Mouse (Mus musculus) G1E (cell line): ENCODE results near the gene Htatip2. TPM values are rescaled to one million over a fixed set of nuclear protein-coding genes. Genes with fewer than 3 reads are reported as not detected.

Experiments
- ATAC-seq: 2 replicates; pipeline ENCODE4 v1.8.0; 2016; ENCODE audit warnings: mild to moderate bottlenecking; ENCODE audit not compliant: insufficient number of reproducible peaks, poor library complexity, low FRiP score, severe bottlenecking; ENCODE audit errors: extremely low read depth
- DNase-seq: peaks from one replicate; pipeline ENCODE4 v3.0.0; 2012; ENCODE audit warnings: low spot score
- H3K27me3 ChIP-seq: 2 replicates; pipeline ENCODE4 v1.6.1; 2012; ENCODE audit warnings: mild to moderate bottlenecking, low read length, inconsistent platforms; ENCODE audit not compliant: insufficient read depth
- H3K36me3 ChIP-seq: replicated peaks from 2 replicates; pipeline ENCODE3; 2012; ENCODE audit warnings: mild to moderate bottlenecking, inconsistent platforms
- H3K4me1 ChIP-seq: 2 replicates; pipeline ENCODE4 v1.6.1; 2012; ENCODE audit warnings: low read depth, low read length, inconsistent platforms, mixed read lengths; ENCODE audit not compliant: insufficient read depth
- H3K4me3 ChIP-seq: 2 replicates; pipeline ENCODE4 v1.5.1; 2012; ENCODE audit warnings: low read depth, mild to moderate bottlenecking, inconsistent platforms, low read length, moderate library complexity, mixed read lengths
- H3K9me3 ChIP-seq: replicated peaks from 2 replicates; pipeline ENCODE4 v1.6.1; 2012; ENCODE audit warnings: inconsistent platforms
- CTCF ChIP-seq: IDR thresholded peaks from 2 replicates; pipeline ENCODE4 v1.5.1; 2012; ENCODE audit warnings: low read depth, low read length, inconsistent platforms, mixed read lengths
- GATA1 ChIP-seq: IDR thresholded peaks from 2 replicates; pipeline ENCODE4 v1.6.1; 2012; ENCODE audit warnings: borderline replicate concordance, low read length, inconsistent platforms, mixed read lengths
- GATA2 ChIP-seq: IDR thresholded peaks from 2 replicates; pipeline ENCODE4 v1.6.1; 2012; ENCODE audit warnings: low read depth, low read length, inconsistent platforms, borderline replicate concordance
- POLR2AphosphoS5 ChIP-seq: IDR thresholded peaks from 2 replicates; pipeline ENCODE4 v1.6.1; 2012; ENCODE audit warnings: low read depth, low read length, inconsistent platforms; ENCODE audit not compliant: insufficient replicate concordance
- TAL1 ChIP-seq: conservative IDR thresholded peaks from 2 replicates; pipeline ENCODE4 v1.6.1; 2012; ENCODE audit warnings: low read depth, low read length, inconsistent platforms, mixed read lengths
- polyA plus RNA-seq: library from polyadenylated mRNA; stranded (reverse); fragments of >175 nt; gene quantifications from 2 replicates; pipeline ENCODE4 v1.2.3, GENCODE M21; 2012
- total RNA-seq, 2 experiments: library from RNA; stranded (forward) in 1 of 2; stranded (reverse) in 1 of 2; fragments of 200-1000 nt in 1 of 2; fragments of >200 nt in 1 of 2; fragmentation: Nextera tagmentation in 1 of 2; gene quantifications; 2 replicates each; pipeline ENCODE4 v1.2.3; 2014 to 2017

Htatip2 gene
- total and polyA plus RNA-seq, 3 experiments = 13.1 to 35.6 (median 27.8) TPM

- TF ChIP-seq CTCF = no peak
- no peak for TF ChIP-seq TAL1
- no peak for TF ChIP-seq POLR2AphosphoS5
- TF ChIP-seq GATA2 = no peak
- TF ChIP-seq GATA1 = no peak
- no peaks in the 10 kb centered on the region for H3K9me3 ChIP-seq
- peak; percentile 42 for DNase-seq
- H3K36me3 ChIP-seq = peaks cover 72% of the 10 kb centered on the region
- H3K4me3 ChIP-seq = peak overlapping the region; percentile 86
- no peaks in the 10 kb centered on the region for H3K27me3 ChIP-seq
- ATAC-seq = peak; percentile 47
- peaks cover 43% of the 10 kb centered on the region for H3K4me1 ChIP-seq
Observed at GRCm38 (mm10) chr7:49778904-49779615, 20.1 kb downstream of the Htatip2 start.

DNA sequence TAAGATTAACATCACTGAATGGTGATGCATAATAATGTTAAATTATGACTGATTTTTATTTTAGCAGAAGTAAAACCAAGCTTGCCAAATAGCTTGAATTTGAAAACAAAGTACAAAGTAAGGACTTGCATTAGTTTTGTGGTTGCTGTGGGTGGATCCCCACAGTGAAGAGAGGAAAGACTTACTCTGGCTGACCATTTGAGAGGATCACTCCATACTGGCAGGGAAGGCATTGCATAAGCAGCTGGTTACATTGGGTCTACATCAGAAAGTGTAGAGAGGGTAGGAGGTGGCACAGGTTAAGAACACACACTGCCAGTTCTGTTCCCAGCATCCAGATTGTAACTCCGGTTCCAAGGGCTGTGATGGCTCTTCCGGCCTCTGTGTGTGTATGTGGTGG, 24.1 kb downstream of the Htatip2 start:
- H3K4me1 ChIP-seq = peaks cover 37% of the 10 kb centered on the region
- no peaks in the 10 kb centered on the region for H3K27me3 ChIP-seq
- peaks cover 84% of the 10 kb centered on the region for H3K36me3 ChIP-seq
- ATAC-seq = no peak
- no peaks in the 10 kb centered on the region for H3K9me3 ChIP-seq
- no peak overlapping the region for H3K4me3 ChIP-seq
- DNase-seq = no peak
- no peak for TF ChIP-seq TAL1
- no peak for TF ChIP-seq POLR2AphosphoS5
- no peak for TF ChIP-seq CTCF
- no peak for TF ChIP-seq GATA2
- no peak for TF ChIP-seq GATA1

- no peaks in the 10 kb centered on the region for H3K9me3 ChIP-seq
- TF ChIP-seq GATA2 (no peak), TAL1 (no peak), CTCF (no peak), POLR2AphosphoS5 (no peak), GATA1 (no peak)
- no peak overlapping the region for H3K4me3 ChIP-seq
- no peaks in the 10 kb centered on the region for H3K27me3 ChIP-seq
- no peak for ATAC-seq
- peaks cover 26% of the 10 kb centered on the region for H3K4me1 ChIP-seq
- DNase-seq = no peak
- H3K36me3 ChIP-seq = peaks cover 93% of the 10 kb centered on the region
Observed at GRCm38 (mm10) chr7:49785141-49785540, 26.2 kb downstream of the Htatip2 start.

GRCm38 (mm10) chr7:49786618-49787382, 27.9 kb downstream of the Htatip2 start:
- peaks cover 95% of the 10 kb centered on the region for H3K36me3 ChIP-seq
- no peak overlapping the region for H3K4me3 ChIP-seq
- ATAC-seq (peak; percentile 40; the same call in 1 of the 2 replicates), DNase-seq (no peak)
- H3K27me3 ChIP-seq = no peaks in the 10 kb centered on the region
- H3K9me3 ChIP-seq = no peaks in the 10 kb centered on the region
- TF ChIP-seq GATA2 (no peak), POLR2AphosphoS5 (no peak), CTCF (peak; percentile 40), TAL1 (no peak)
- H3K4me1 ChIP-seq = peaks cover 20% of the 10 kb centered on the region

GRCm38 (mm10) chr7:49787383-49787645, 28.4 kb downstream of the Htatip2 start:
- H3K27me3 ChIP-seq = no peaks in the 10 kb centered on the region
- ATAC-seq (no peak), DNase-seq (no peak)
- TF ChIP-seq TAL1 (no peak), CTCF (no peak), GATA2 (no peak), POLR2AphosphoS5 (no peak), GATA1 (no peak)
- H3K9me3 ChIP-seq = no peaks in the 10 kb centered on the region
- no peak overlapping the region for H3K4me3 ChIP-seq
- peaks cover 17% of the 10 kb centered on the region for H3K4me1 ChIP-seq
- peaks cover 93% of the 10 kb centered on the region for H3K36me3 ChIP-seq

DNA sequence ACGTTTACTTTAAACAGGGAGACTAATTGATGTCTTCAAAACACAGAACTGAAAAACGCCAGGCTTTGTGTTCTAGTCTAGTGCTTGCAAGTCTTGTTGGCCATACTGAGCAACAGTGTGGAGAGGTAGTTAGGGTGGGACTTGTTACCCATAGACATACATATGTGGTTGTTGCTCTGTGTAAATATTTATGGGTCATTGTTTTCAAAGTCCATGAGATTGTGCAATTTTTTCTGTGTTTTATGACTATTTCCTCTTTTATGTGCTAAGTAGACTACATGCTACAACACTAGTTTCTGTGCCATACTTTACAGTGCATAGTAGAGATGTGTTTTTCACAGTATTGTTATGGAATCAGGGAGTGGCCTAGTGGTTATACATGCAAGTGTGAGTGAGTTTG, 35.4 kb downstream of the Htatip2 start:
- no peaks in the 10 kb centered on the region for H3K9me3 ChIP-seq
- peaks cover 7% of the 10 kb centered on the region for H3K4me1 ChIP-seq
- no peak for DNase-seq
- no peaks in the 10 kb centered on the region for H3K27me3 ChIP-seq
- no peak for ATAC-seq
- no peak overlapping the region for H3K4me3 ChIP-seq
- peaks cover 94% of the 10 kb centered on the region for H3K36me3 ChIP-seq
- TF ChIP-seq GATA1 = no peak
